Mouse (Mus musculus) adrenal gland, adult (tissue): ENCODE data around the gene Heatr3.
"Not testable (repeated sequence)": the region's sequence is repeated elsewhere in the genome, so short reads cannot be mapped to it uniquely, and the experiment has no call there.

Experiments used
- DNase-seq, 2 experiments: peaks; one replicate each; pipeline ENCODE4 v3.0.0; 2022 to 2023; ENCODE audit warnings: low spot score in 1 of 2; ENCODE audit not compliant: inconsistent age in 2 of 2

The Heatr3 gene

GRCm38 (mm10) chr8:88185716-88186115 is 48.1 kb downstream of the Heatr3 start:
- DNase-seq = no peak

- peak in 1 of 2 experiments; percentile 16 for DNase-seq
Measured at GRCm38 (mm10) chr8:88197328-88197727, 59.7 kb downstream of the Heatr3 start.

GRCm38 (mm10) chr8:88198551-88198944 is 60.9 kb downstream of the Heatr3 start:
- DNase-seq = no peak

GRCm38 (mm10) chr8:88198945-88199571 is 61.4 kb downstream of the Heatr3 start, which contains the start of gene Tent4b:
Tent4b (plus strand) TSS chr8:88199213.
- peak; percentile 96 to 98 for DNase-seq

- peak; percentile 65 to 85 for DNase-seq
Measured at GRCm38 (mm10) chr8:88199700-88200601, 62.3 kb downstream of the Heatr3 start.

GRCm38 (mm10) chr8:88200724-88201495 is 63.3 kb downstream of the Heatr3 start:
- DNase-seq = peak in 1 of 2 experiments; percentile 51

GRCm38 (mm10) chr8:88201641-88202040 is 64.0 kb downstream of the Heatr3 start:
- no peak for DNase-seq

- no peak for DNase-seq
Measured at GRCm38 (mm10) chr8:88206016-88206415, 68.4 kb downstream of the Heatr3 start.

GRCm38 (mm10) chr8:88207121-88207821 is 69.6 kb downstream of the Heatr3 start:
- DNase-seq = no peak

- not testable (repeated sequence) for DNase-seq
Measured at GRCm38 (mm10) chr8:88209930-88210827, 72.5 kb downstream of the Heatr3 start.

- DNase-seq = no peak
Measured at GRCm38 (mm10) chr8:88221353-88221752, 83.7 kb downstream of the Heatr3 start.
